Mouse (Mus musculus) hindbrain, embryonic 14.5 days (tissue): Measurements from ENCODE around the gene Olfr1555-ps1. TPM values are rescaled to one million over a fixed set of nuclear protein-coding genes. Genes with fewer than 3 reads are reported as not detected.
"Not testable (repeated sequence)": the region's sequence is repeated elsewhere in the genome, so short reads cannot be mapped to it uniquely, and the experiment has no call there.

Experiments
- ATAC-seq: fragments of 200-750 bp; cut with Nextera tagmentation; 2 replicates; pipeline ENCODE4 v1.8.0; 2017; ENCODE audit warnings: moderate number of reproducible peaks, mild to moderate bottlenecking, moderate TSS enrichment, moderate library complexity; ENCODE audit not compliant: low FRiP score
- DNase-seq: peaks from one replicate; pipeline ENCODE4 v3.0.0-alpha.2; 2015; ENCODE audit warnings: low spot score
- H3K27ac ChIP-seq: fragments of 300-500 bp; sonication (generic); 2 replicates; pipeline ENCODE4 v1.5.1; 2014; ENCODE audit warnings: mild to moderate bottlenecking, moderate library complexity
- H3K27me3 ChIP-seq: fragments of 300-500 bp; sonication (generic); 2 replicates; pipeline ENCODE4 v1.6.1; 2014; ENCODE audit warnings: mild to moderate bottlenecking, low read length, mixed read lengths; ENCODE audit not compliant: control insufficient read depth, insufficient read depth
- H3K36me3 ChIP-seq: fragments of 300-500 bp; sonication (generic); replicated peaks from 2 replicates; pipeline ENCODE4 v1.6.1; 2014; ENCODE audit not compliant: control insufficient read depth, insufficient read depth
- H3K4me1 ChIP-seq: fragments of 300-500 bp; sonication (generic); replicated peaks from 2 replicates; pipeline ENCODE4 v1.6.1; 2014; ENCODE audit warnings: antibody characterized with exemption, low read length, mixed read lengths; ENCODE audit not compliant: control insufficient read depth, insufficient read depth
- H3K4me2 ChIP-seq: fragments of 300-500 bp; sonication (generic); replicated peaks from 2 replicates; pipeline ENCODE4 v1.6.1; 2014; ENCODE audit warnings: mild to moderate bottlenecking, moderate library complexity
- H3K4me3 ChIP-seq: fragments of 300-500 bp; sonication (generic); replicated peaks from 2 replicates; pipeline ENCODE4 v1.5.1; 2014; ENCODE audit warnings: mild to moderate bottlenecking, low read length
- H3K9ac ChIP-seq: fragments of 300-500 bp; sonication (generic); 2 replicates; pipeline ENCODE4 v1.6.1; 2014
- H3K9me3 ChIP-seq: fragments of 300-500 bp; sonication (generic); 2 replicates; pipeline ENCODE4 v1.6.1; 2016; ENCODE audit warnings: low read length; ENCODE audit not compliant: control insufficient read depth
- WGBS: fragments of 180-500 bp; shearing (Covaris S2); extraction: QIAGEN DNeasy Blood & Tissue Kit; methylation state at CpG from one replicate; pipeline ENCODE4 v1.1.7; 2014; 5-methylcytosine and 5-hydroxymethylcytosine counted together
- polyA plus RNA-seq: library from polyadenylated mRNA; unstranded; fragments of >200 nt; fragmentation: Nextera tagmentation; extraction: Ambion mirVana; gene quantifications from 2 replicates; pipeline ENCODE4 v1.2.1, GENCODE M21; 2014

The Olfr1555-ps1 gene
- polyA plus RNA-seq, result not detected in 2 replicates

- not testable (repeated sequence) for H3K27me3 ChIP-seq, H3K4me2 ChIP-seq, H3K9me3 ChIP-seq, H3K4me1 ChIP-seq, H3K36me3 ChIP-seq, H3K27ac ChIP-seq, DNase-seq, H3K9ac ChIP-seq, H3K4me3 ChIP-seq, ATAC-seq
- WGBS, result 66% methylated on average over 1 of the region's 1 CpGs
Observed at GRCm38 (mm10) chr19:12170062-12170599, at the start of gene Olfr1555-ps1. Gene Olfr1555-ps1 (minus strand): TSS chr19:12170112.

- Histone ChIP-seq H3K9ac (no peak within 1 kb of the TSS), H3K27me3 (no peaks in the 10 kb centered on the region), H3K4me1 (no peaks in the 10 kb centered on the region), H3K36me3 (no peaks in the 10 kb centered on the region), H3K4me2 (no peak within 1 kb of the TSS), H3K9me3 (no peaks in the 10 kb centered on the region), H3K27ac (no peak within 1 kb of the TSS), H3K4me3 (no peak within 1 kb of the TSS)
- no peak for DNase-seq
- no peak for ATAC-seq
- WGBS, result 72% methylated on average over 1 of the region's 1 CpGs
Observed at GRCm38 (mm10) chr19:12200334-12200733, 30.4 kb upstream of the Olfr1555-ps1 start, which contains the start of gene Olfr1431. Gene Olfr1431 (plus strand): TSS chr19:12200634.

GRCm38 (mm10) chr19:12199076-12199475, 29.2 kb upstream of the Olfr1555-ps1 start:
- not testable (repeated sequence) for ATAC-seq, H3K27ac ChIP-seq, H3K27me3 ChIP-seq, DNase-seq, H3K9ac ChIP-seq, H3K4me1 ChIP-seq, H3K4me2 ChIP-seq, H3K4me3 ChIP-seq, H3K9me3 ChIP-seq, H3K36me3 ChIP-seq
- 84% methylated on average over 4 of the region's 4 CpGs for WGBS

GRCm38 (mm10) chr19:12175431-12175830, 5.5 kb upstream of the Olfr1555-ps1 start:
- not testable (repeated sequence) for DNase-seq, ATAC-seq, H3K27me3 ChIP-seq, H3K4me1 ChIP-seq, H3K4me3 ChIP-seq, H3K4me2 ChIP-seq, H3K9ac ChIP-seq, H3K27ac ChIP-seq, H3K36me3 ChIP-seq, H3K9me3 ChIP-seq
- WGBS, result 87% methylated on average over 5 of the region's 5 CpGs

GRCm38 (mm10) chr19:12145452-12145851, 24.5 kb downstream of the Olfr1555-ps1 start:
- H3K4me1 ChIP-seq, result no peaks in the 10 kb centered on the region
- WGBS, result 91% methylated on average over 3 of the region's 3 CpGs
- H3K27me3 ChIP-seq, result no peaks in the 10 kb centered on the region
- no peak overlapping the region for H3K27ac ChIP-seq
- no peak overlapping the region for H3K4me3 ChIP-seq
- no peaks in the 10 kb centered on the region for H3K9me3 ChIP-seq
- no peak for ATAC-seq
- no peak overlapping the region for H3K9ac ChIP-seq
- H3K36me3 ChIP-seq, result no peaks in the 10 kb centered on the region
- DNase-seq, result no peak
- H3K4me2 ChIP-seq, result no peak overlapping the region

- Histone ChIP-seq H3K4me3 (no peak overlapping the region), H3K27me3 (no peaks in the 10 kb centered on the region), H3K4me2 (no peak overlapping the region), H3K9me3 (no peaks in the 10 kb centered on the region), H3K9ac (no peak overlapping the region), H3K36me3 (no peaks in the 10 kb centered on the region), H3K4me1 (no peaks in the 10 kb centered on the region), H3K27ac (no peak overlapping the region)
- ATAC-seq, result no peak
- no peak for DNase-seq
- WGBS, result 27% methylated on average over 1 of the region's 1 CpGs
Observed at GRCm38 (mm10) chr19:12143356-12143755, 26.6 kb downstream of the Olfr1555-ps1 start.

- Histone ChIP-seq H3K9ac (no peak overlapping the region), H3K4me3 (no peak overlapping the region), H3K27me3 (no peaks in the 10 kb centered on the region), H3K4me1 (no peaks in the 10 kb centered on the region), H3K9me3 (no peaks in the 10 kb centered on the region), H3K27ac (no peak overlapping the region), H3K4me2 (no peak overlapping the region), H3K36me3 (no peaks in the 10 kb centered on the region)
- ATAC-seq (no peak), DNase-seq (peak; percentile 57)
- 32% methylated on average over 2 of the region's 2 CpGs for WGBS
Observed at GRCm38 (mm10) chr19:12134289-12134688, 35.6 kb downstream of the Olfr1555-ps1 start.

- Histone ChIP-seq H3K4me3 (no peak within 1 kb of the TSS), H3K9me3 (no peaks in the 10 kb centered on the region), H3K4me1 (no peaks in the 10 kb centered on the region), H3K27me3 (no peaks in the 10 kb centered on the region), H3K9ac (no peak within 1 kb of the TSS), H3K27ac (no peak within 1 kb of the TSS), H3K36me3 (no peaks in the 10 kb centered on the region), H3K4me2 (no peak within 1 kb of the TSS)
- DNase-seq (no peak), ATAC-seq (no peak)
- WGBS, result 79% methylated on average over 3 of the region's 3 CpGs
Observed at GRCm38 (mm10) chr19:12123103-12123502, 46.8 kb downstream of the Olfr1555-ps1 start, which contains the start of gene Olfr76. Gene Olfr76 (minus strand): TSS chr19:12123203.

GRCm38 (mm10) chr19:12116464-12116863, 53.4 kb downstream of the Olfr1555-ps1 start:
- Histone ChIP-seq H3K9me3 (no peaks in the 10 kb centered on the region), H3K4me3 (no peak overlapping the region), H3K4me1 (no peaks in the 10 kb centered on the region), H3K27ac (no peak overlapping the region), H3K9ac (no peak overlapping the region), H3K4me2 (no peak overlapping the region), H3K27me3 (no peaks in the 10 kb centered on the region), H3K36me3 (no peaks in the 10 kb centered on the region)
- ATAC-seq (no peak), DNase-seq (no peak)
- 94% methylated on average over 3 of the region's 3 CpGs for WGBS

GRCm38 (mm10) chr19:12115797-12116196, 54.1 kb downstream of the Olfr1555-ps1 start, which contains the start of gene Olfr1428:
Gene Olfr1428 (minus strand): TSS chr19:12115897.
- H3K36me3 ChIP-seq, result no peaks in the 10 kb centered on the region
- 84% methylated on average over 1 of the region's 1 CpGs for WGBS
- no peaks in the 10 kb centered on the region for H3K4me1 ChIP-seq
- no peak for DNase-seq
- ATAC-seq, result no peak
- H3K4me2 ChIP-seq, result no peak within 1 kb of the TSS
- H3K27me3 ChIP-seq, result no peaks in the 10 kb centered on the region
- no peaks in the 10 kb centered on the region for H3K9me3 ChIP-seq
- no peak within 1 kb of the TSS for H3K4me3 ChIP-seq
- no peak within 1 kb of the TSS for H3K27ac ChIP-seq
- H3K9ac ChIP-seq, result no peak within 1 kb of the TSS
